Mouse (Mus musculus): ENCODE results near the gene Tmcc2.

- TF ChIP-seq CTCF (IDR thresholded peaks at IDR 0.05; ENCODE audit: borderline replicate concordance, control insufficient read depth, extremely low read depth, insufficient read depth, low read length, poor library complexity) (no peak), POLR2A (IDR thresholded peaks at IDR 0.05; ENCODE audit: control insufficient read depth, extremely low read depth, insufficient read depth, low read length, poor library complexity) (no peak)
Measured at GRCm38 (mm10) chr1:132335378-132335965, 55.6 kb downstream of the Tmcc2 start.

Measured in thymus, adult 2 months (tissue).